Mouse (Mus musculus) midbrain, postnatal 0 days (tissue): ENCODE results near the gene Fbxl19. TPM values are rescaled to one million over a fixed set of nuclear protein-coding genes. Genes with fewer than 3 reads are reported as not detected.

Experiments used
- ATAC-seq: fragments of 200-750 bp; cut with Nextera tagmentation; 2 replicates; pipeline ENCODE4 v1.8.0; 2017; ENCODE audit warnings: moderate number of reproducible peaks, mild to moderate bottlenecking, moderate TSS enrichment, moderate library complexity; ENCODE audit not compliant: low FRiP score
- DNase-seq: peaks from one replicate; pipeline ENCODE4 v3.0.0-alpha.2; 2015; ENCODE audit warnings: low spot score
- H3K27ac ChIP-seq: fragments of 300-500 bp; sonication (generic); 2 replicates; pipeline ENCODE4 v1.5.1; 2014; ENCODE audit warnings: low read depth, mild to moderate bottlenecking, low read length, mixed read lengths
- H3K27me3 ChIP-seq: fragments of 300-500 bp; sonication (generic); 2 replicates; pipeline ENCODE4 v1.6.1; 2014; ENCODE audit warnings: low read length, control low read depth, mixed read lengths; ENCODE audit not compliant: insufficient read depth
- H3K36me3 ChIP-seq: fragments of 300-500 bp; sonication (generic); 2 replicates; pipeline ENCODE4 v1.6.1; 2014; ENCODE audit warnings: low read length, control low read depth, mixed read lengths; ENCODE audit not compliant: insufficient read depth
- H3K4me1 ChIP-seq: fragments of 300-500 bp; sonication (generic); 2 replicates; pipeline ENCODE4 v1.6.1; 2014; ENCODE audit warnings: mild to moderate bottlenecking, control low read depth, antibody characterized with exemption, low read length, mixed read lengths; ENCODE audit not compliant: insufficient read depth
- H3K4me2 ChIP-seq: fragments of 300-500 bp; sonication (generic); 2 replicates; pipeline ENCODE4 v1.6.1; 2014; ENCODE audit warnings: low read depth, mild to moderate bottlenecking, low read length, mixed read lengths; ENCODE audit not compliant: poor library complexity, severe bottlenecking
- H3K4me3 ChIP-seq: fragments of 300-500 bp; sonication (generic); 2 replicates; pipeline ENCODE4 v1.5.1; 2014; ENCODE audit warnings: low read depth, mild to moderate bottlenecking, low read length, moderate library complexity
- H3K9ac ChIP-seq: fragments of 300-500 bp; sonication (generic); replicated peaks from 2 replicates; pipeline ENCODE4 v1.6.1; 2014; ENCODE audit warnings: mild to moderate bottlenecking, low read length, moderate library complexity, mixed read lengths; ENCODE audit not compliant: poor library complexity, severe bottlenecking
- H3K9me3 ChIP-seq: fragments of 300-500 bp; sonication (generic); 2 replicates; pipeline ENCODE4 v1.6.1; 2016; ENCODE audit warnings: low read length, control low read depth
- CTCF ChIP-seq: IDR thresholded peaks from 2 replicates; pipeline ENCODE4 v1.5.1; 2016; ENCODE audit warnings: antibody characterized with exemption, mild to moderate bottlenecking
- WGBS: fragments of 180-500 bp; shearing (Covaris S2); extraction: QIAGEN DNeasy Blood & Tissue Kit; methylation state at CpG from one replicate; pipeline ENCODE4 v1.1.7; 2014; 5-methylcytosine and 5-hydroxymethylcytosine counted together
- polyA plus RNA-seq: library from polyadenylated mRNA; unstranded; fragments of >200 nt; fragmentation: Nextera tagmentation; extraction: Ambion mirVana; gene quantifications from 2 replicates; pipeline ENCODE4 v1.2.1, GENCODE M21; 2015
- total RNA-seq: library from RNA; depleted of rRNA; stranded (reverse); fragments of >200 nt; gene quantifications from 2 replicates; pipeline ENCODE4 v1.2.3, GENCODE M21; 2014

Fbxl19 gene
- total and polyA plus RNA-seq, 2 experiments from 2014 or later = 8.3 to 221 TPM

DNA sequence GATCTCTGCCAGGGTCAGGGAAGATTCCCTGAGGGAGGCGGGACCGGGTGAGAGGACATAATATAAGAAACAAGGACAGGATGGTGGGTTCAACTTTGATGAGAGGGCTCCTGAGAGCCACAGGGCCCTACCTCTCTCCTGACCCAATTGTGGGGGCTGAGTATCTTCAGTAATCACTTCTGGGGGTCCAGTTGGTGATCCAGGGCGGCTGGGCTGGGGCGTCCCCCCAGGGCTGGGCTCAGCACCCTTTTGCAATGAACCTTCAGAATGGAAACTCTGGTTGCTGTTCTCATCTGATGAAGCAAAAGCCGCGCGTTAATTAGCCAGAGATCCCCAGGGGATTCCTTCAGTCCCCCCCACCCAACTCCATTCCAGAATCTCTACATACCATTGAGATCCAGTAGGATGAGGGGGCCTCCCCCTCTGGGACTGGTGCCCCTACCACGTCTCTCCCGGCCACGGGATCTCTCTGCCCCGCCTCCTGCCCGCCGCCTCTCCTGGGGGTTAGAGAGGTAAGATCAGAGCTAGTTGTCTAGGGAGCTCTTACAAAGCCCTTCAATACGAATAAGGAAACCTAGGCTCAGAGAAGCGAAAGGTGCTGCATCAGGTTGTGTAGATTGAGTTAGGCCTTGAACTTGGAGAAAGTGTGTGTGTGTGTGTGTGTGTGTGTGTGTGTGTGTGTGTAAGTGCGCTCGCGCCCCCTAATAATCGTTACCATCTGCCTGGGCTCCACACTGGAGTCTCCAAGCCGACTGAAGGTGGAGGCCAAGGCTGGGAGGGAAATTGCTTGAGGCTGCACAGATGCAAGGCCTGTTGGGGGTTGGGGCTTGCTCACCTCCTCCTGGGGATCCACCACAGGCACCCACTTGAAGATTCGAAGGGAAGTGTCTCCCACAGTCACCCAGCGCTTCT is 37.0 kb upstream of the Fbxl19 start:
- no peaks in the 10 kb centered on the region for H3K9me3 ChIP-seq
- peak overlapping the region; percentile 88 for H3K4me3 ChIP-seq
- peak overlapping the region; percentile 65 for H3K4me2 ChIP-seq
- peaks cover 33% of the 10 kb centered on the region for H3K36me3 ChIP-seq
- peak overlapping the region; percentile 95 for H3K9ac ChIP-seq
- DNase-seq = peak; percentile 15
- WGBS = 24% methylated on average over 22 of the region's 22 CpGs
- ATAC-seq = no peak
- no peaks in the 10 kb centered on the region for H3K27me3 ChIP-seq
- TF ChIP-seq CTCF = no peak
- H3K4me1 ChIP-seq = peaks cover 9% of the 10 kb centered on the region; the same call in 1 of the 2 replicates
- peak overlapping the region; percentile 92 for H3K27ac ChIP-seq

DNA sequence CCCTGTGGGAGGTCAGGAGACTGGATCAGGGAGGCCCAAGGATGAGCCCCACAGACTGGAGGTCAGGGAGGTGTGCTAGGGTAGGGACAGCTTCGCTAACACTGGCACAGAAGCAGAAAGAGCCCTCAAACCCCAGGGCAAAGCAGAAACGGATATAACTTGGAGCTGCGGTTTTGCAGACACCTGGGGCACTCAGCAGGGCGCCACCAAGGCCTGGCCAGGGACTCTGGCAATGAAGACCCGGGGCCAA is 36.5 kb upstream of the Fbxl19 start:
- no peaks in the 10 kb centered on the region for H3K9me3 ChIP-seq
- no peaks in the 10 kb centered on the region for H3K27me3 ChIP-seq
- DNase-seq (no peak), ATAC-seq (no peak)
- TF ChIP-seq CTCF = no peak
- peak overlapping the region; percentile 92 for H3K27ac ChIP-seq
- H3K9ac ChIP-seq = peak overlapping the region; percentile 95
- H3K4me2 ChIP-seq = peak overlapping the region; percentile 65
- H3K4me3 ChIP-seq = peak overlapping the region; percentile 88
- WGBS = 0% methylated on average over 5 of the region's 5 CpGs
- peaks cover 30% of the 10 kb centered on the region for H3K36me3 ChIP-seq
- peaks cover 14% of the 10 kb centered on the region; the same call in 1 of the 2 replicates for H3K4me1 ChIP-seq

DNA sequence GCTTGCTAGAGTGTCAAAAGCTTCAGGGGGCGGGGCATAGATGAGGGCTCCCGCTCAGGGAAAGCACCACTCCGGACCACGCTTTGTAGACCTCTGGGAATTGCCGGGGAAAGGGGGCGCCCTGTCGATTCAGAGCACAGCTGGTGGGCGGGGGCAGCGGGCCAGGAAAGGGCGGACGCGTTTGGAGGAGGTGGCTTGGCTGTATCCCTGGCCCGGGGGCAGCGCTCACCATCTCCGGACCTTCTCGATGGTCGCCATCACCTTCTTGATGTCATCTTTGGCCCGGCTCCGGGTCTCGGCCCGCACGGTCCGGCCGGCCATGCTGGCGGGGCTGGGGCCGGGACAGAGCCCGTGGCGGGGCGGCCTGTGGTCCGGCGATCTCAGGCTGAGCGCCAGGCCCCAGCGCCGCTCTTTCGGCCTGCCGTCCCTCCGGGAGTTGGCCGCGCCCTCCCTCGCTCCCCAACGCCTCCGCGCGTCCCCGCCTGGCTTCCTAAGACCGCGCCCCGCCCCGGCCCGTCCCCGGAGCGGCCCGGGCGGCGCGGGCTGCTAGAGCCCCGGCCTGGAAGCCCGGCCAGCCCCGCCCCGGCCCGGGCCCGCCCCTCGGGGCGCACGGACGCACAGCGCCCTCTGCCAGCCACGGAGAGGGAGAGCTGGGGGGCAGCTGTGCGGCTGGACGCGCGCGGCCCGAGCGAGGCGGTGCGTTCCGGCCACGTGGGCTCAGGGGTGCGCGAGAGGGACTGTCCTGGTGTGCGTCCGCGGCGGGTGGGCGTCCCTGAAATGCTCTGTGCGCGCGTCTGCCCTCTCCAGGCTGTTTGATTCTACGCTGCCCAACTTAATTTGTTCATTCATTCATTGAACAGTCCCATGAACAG is 35.9 kb upstream of the Fbxl19 start, which contains the start of gene Bcl7c:
Bcl7c (minus strand) TSS at position 727 of the 872 bp plus-strand sequence.
- H3K4me2 ChIP-seq = peak within 1 kb of the TSS; percentile 65
- H3K9me3 ChIP-seq = no peaks in the 10 kb centered on the region
- peak; percentile 89 for ATAC-seq
- peaks cover 26% of the 10 kb centered on the region for H3K36me3 ChIP-seq
- H3K27ac ChIP-seq = peak within 1 kb of the TSS; percentile 92
- peak; percentile 92 for DNase-seq
- peak; percentile 72 for TF ChIP-seq CTCF
- WGBS = under 1% methylated on average over 67 of the region's 90 CpGs
- peak within 1 kb of the TSS; percentile 88 for H3K4me3 ChIP-seq
- peak within 1 kb of the TSS; percentile 95 for H3K9ac ChIP-seq
- H3K4me1 ChIP-seq = peaks cover 14% of the 10 kb centered on the region; the same call in 1 of the 2 replicates
- no peaks in the 10 kb centered on the region for H3K27me3 ChIP-seq

DNA sequence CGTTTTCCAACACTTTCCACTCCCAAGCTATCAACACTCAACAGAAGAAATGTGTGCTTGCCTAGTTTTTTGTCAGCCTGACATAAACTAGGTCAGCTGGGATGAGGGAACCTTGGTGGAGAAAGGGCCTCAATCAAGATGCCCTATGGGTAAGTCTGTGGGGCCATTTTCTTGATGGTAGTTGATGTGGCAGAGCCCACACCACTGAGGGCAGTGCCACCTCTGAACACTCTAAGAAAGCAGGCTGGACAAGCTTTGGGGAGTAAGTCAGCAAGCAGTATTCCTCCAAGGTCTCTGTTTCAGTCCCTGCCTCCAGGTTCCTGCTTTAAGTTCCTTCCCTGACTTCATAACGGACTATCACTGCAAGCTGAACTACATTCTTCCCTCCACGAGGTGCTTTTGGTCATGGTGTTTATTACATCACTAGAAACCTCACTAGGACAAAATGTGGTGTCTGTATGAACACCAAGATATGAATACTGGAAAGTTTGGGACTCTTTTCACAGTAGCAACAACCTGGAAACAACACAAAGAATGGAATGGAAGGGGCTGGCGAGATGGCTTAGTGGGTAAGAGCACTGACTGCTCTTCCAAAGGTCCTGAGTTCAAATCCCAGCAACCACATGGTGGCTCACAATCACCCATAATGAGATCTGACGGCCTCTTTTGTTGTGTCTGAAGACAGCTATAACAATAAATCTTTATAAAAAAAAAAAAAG is 34.9 kb upstream of the Fbxl19 start:
- Histone ChIP-seq H3K4me3 (peak overlapping the region; percentile 88), H3K9ac (0 out of 2 replicates have a peak overlapping the region, but pooled peaks have one; percentile 95), H3K4me1 (peaks cover 14% of the 10 kb centered on the region; the same call in 1 of the 2 replicates), H3K4me2 (peak overlapping the region; percentile 65), H3K27me3 (no peaks in the 10 kb centered on the region), H3K9me3 (no peaks in the 10 kb centered on the region), H3K27ac (peak overlapping the region; percentile 43; the same call in 1 of the 2 replicates), H3K36me3 (peaks cover 16% of the 10 kb centered on the region; the same call in 1 of the 2 replicates)
- ATAC-seq (no peak), DNase-seq (no peak)
- WGBS = 77% methylated on average over 5 of the region's 5 CpGs
- no peak for TF ChIP-seq CTCF

GRCm38 (mm10) chr7:127711031-127711430 is 33.3 kb upstream of the Fbxl19 start:
- Histone ChIP-seq H3K36me3 (0 out of 2 replicates have a peak, but pooled peaks cover 4% of the 10 kb centered on the region), H3K27me3 (no peaks in the 10 kb centered on the region), H3K4me1 (peaks cover 14% of the 10 kb centered on the region; the same call in 1 of the 2 replicates), H3K9ac (no peak overlapping the region), H3K9me3 (no peaks in the 10 kb centered on the region), H3K27ac (no peak overlapping the region), H3K4me2 (no peak overlapping the region), H3K4me3 (no peak overlapping the region)
- DNase-seq = no peak
- WGBS = 94% methylated on average over 3 of the region's 3 CpGs
- ATAC-seq = no peak
- no peak for TF ChIP-seq CTCF
